Mouse (Mus musculus) lung, postnatal 14 days (tissue): ENCODE results near the gene Olfr338.
"Not testable (repeated sequence)": the region's sequence is repeated elsewhere in the genome, so short reads cannot be mapped to it uniquely, and the experiment has no call there.

Experiments used
- DNase-seq: peaks from one replicate; pipeline ENCODE4 v3.0.0; 2021

The Olfr338 gene

DNA sequence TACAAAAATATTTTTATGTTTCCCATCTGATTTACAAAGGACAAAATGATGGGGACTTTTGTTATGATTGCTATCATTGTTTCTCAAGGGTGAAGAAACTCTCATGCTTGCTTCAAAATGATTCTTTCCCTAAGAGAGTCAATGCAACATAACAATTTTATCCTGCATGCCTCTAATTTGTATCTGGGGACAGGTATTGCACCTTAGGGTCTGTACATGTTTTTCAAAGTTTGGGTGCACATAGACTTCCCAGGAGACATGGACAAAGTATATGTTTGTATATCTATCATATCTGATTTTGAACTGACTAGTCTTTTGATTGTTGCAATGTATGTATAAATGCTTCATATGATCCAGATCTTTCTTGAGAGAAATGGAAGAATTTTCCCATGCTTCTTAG is at the start of gene Olfr338:
TSS of gene Olfr338 (plus strand) at position 301 of the 400 bp plus-strand sequence.
- no peak for DNase-seq

DNA sequence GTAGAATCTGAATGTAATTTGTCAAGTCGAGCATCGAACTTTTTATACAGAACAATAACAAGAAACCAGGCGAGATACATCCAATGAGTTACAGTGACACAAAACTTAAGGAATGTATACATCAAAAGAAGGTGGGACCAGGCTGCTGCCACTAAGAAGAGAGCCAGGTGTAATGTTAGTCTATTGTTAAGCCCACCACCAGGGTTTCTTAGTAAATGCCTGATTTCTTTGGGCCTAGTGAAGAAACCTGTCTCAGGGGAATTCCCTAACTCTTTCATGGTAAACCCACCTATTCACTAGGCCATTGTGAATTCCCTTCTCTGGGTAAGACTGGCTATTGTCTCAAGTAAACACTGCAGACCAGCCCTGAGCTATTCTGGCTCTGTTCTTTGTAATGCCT is 41.9 kb downstream of the Olfr338 start:
- not testable (repeated sequence) for DNase-seq

DNA sequence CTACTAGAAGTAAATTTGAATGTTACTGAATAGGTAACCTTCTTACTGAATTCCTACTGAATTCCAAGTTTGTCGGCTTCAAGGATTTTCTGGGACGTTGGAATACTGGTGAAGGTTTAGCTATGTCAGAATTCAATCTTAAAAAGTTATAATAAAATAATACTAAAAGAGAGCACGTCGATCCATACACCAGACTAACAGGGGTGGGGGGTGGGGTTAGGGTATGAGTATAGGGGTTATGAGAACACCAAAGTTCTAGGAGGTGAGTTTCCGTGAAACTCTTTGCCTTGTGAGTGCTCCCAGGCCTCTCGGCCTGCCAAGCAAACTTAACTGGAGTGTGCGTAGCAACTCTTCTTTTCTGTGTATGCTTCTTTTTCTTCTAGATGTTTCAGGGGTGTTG is 42.3 kb downstream of the Olfr338 start:
- not testable (repeated sequence) for DNase-seq

DNA sequence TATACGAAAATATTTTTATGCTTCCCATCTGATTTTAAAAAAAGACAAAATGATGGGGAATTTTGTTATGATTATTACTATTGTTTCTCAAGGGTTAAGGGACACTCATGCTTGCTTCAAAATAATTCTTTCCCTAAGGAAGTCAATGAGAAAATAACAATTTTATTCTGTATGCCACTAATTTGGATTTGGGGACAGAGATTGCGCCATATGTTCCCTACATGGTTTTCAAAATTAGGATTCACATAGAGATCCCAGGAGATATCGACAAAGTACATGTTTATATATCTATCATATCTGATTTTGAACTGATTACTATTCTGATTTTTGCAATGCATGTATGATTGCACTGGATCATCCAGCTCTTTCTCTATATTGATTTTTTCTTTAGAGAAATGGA is 45.3 kb downstream of the Olfr338 start, which contains the start of gene Olfr339:
TSS of gene Olfr339 (plus strand) at position 301 of the 400 bp plus-strand sequence.
- DNase-seq = no peak
